Mouse (Mus musculus): ENCODE data around the gene Jph2.

GRCm38 (mm10) chr2:163399222-163399621 is 1.4 kb upstream of the Jph2 start:
- no peak for TF ChIP-seq GATA1 (IDR thresholded peaks at IDR 0.05; ENCODE audit: low read length)
- TF ChIP-seq TAL1 (IDR thresholded peaks at IDR 0.05; ENCODE audit: low read length) = no peak

Data from erythroblast, embryonic 14.5 days (primary cell).